Mouse (Mus musculus): ENCODE measurements around the gene Haus6. TPM values are rescaled to one million over a fixed set of nuclear protein-coding genes. Genes with fewer than 3 reads are reported as not detected.
"Not testable (repeated sequence)": the region's sequence is repeated elsewhere in the genome, so short reads cannot be mapped to it uniquely, and the experiment has no call there.

The Haus6 gene
- polyA plus RNA-seq, 1 experiment = 55.6 TPM

GRCm38 (mm10) chr4:86634312-86634711 lies 22.5 kb upstream of the Haus6 start:
- not testable (repeated sequence) for H3K27ac ChIP-seq (ENCODE audit: insufficient read depth, low read length); H3K4me3 ChIP-seq (ENCODE audit: low read depth, low read length); H3K36me3 ChIP-seq (ENCODE audit: control insufficient read depth, insufficient read depth, low read length, poor library complexity, severe bottlenecking); H3K27me3 ChIP-seq (ENCODE audit: control insufficient read depth, insufficient read depth, low read length, poor library complexity, severe bottlenecking); H3K4me1 ChIP-seq (ENCODE audit: control insufficient read depth, insufficient read depth, low read length); H3K9ac ChIP-seq (ENCODE audit: low read depth, poor library complexity, severe bottlenecking); H3K9me3 ChIP-seq (replicated peaks; ENCODE audit: control insufficient read depth, insufficient read depth, low read length, poor library complexity, severe bottlenecking)
- 0 out of 2 replicates have a peak, but pooled peaks have one; percentile 42 for TF ChIP-seq EP300 (IDR thresholded peaks at IDR 0.05; ENCODE audit: insufficient read depth, low read depth, low read length)

GRCm38 (mm10) chr4:86632556-86632955 lies 20.7 kb upstream of the Haus6 start:
- not testable (repeated sequence) for H3K4me3 ChIP-seq (ENCODE audit: low read depth, low read length); H3K36me3 ChIP-seq (ENCODE audit: control insufficient read depth, insufficient read depth, low read length, poor library complexity, severe bottlenecking); H3K9ac ChIP-seq (ENCODE audit: low read depth, poor library complexity, severe bottlenecking); H3K27ac ChIP-seq (ENCODE audit: insufficient read depth, low read length); H3K27me3 ChIP-seq (ENCODE audit: control insufficient read depth, insufficient read depth, low read length, poor library complexity, severe bottlenecking); H3K9me3 ChIP-seq (replicated peaks; ENCODE audit: control insufficient read depth, insufficient read depth, low read length, poor library complexity, severe bottlenecking); H3K4me1 ChIP-seq (ENCODE audit: control insufficient read depth, insufficient read depth, low read length)

GRCm38 (mm10) chr4:86631831-86632230 lies 20.0 kb upstream of the Haus6 start:
- Histone ChIP-seq H3K9ac (ENCODE audit: low read depth, poor library complexity, severe bottlenecking) (no peak overlapping the region), H3K27me3 (ENCODE audit: control insufficient read depth, insufficient read depth, low read length, poor library complexity, severe bottlenecking) (no peaks in the 10 kb centered on the region), H3K36me3 (ENCODE audit: control insufficient read depth, insufficient read depth, low read length, poor library complexity, severe bottlenecking) (no peaks in the 10 kb centered on the region), H3K4me3 (ENCODE audit: low read depth, low read length) (no peak overlapping the region), H3K9me3 (replicated peaks; ENCODE audit: control insufficient read depth, insufficient read depth, low read length, poor library complexity, severe bottlenecking) (no peaks in the 10 kb centered on the region), H3K4me1 (ENCODE audit: control insufficient read depth, insufficient read depth, low read length) (peaks cover 3% of the 10 kb centered on the region), H3K27ac (ENCODE audit: insufficient read depth, low read length) (no peak overlapping the region)
- TF ChIP-seq EP300 (IDR thresholded peaks at IDR 0.05; ENCODE audit: insufficient read depth, low read depth, low read length) (no peak), POLR2A (IDR thresholded peaks at IDR 0.05; ENCODE audit: insufficient read depth, low read length) (no peak), CTCF (IDR thresholded peaks at IDR 0.05; ENCODE audit: low read depth, low read length) (no peak)

DNA sequence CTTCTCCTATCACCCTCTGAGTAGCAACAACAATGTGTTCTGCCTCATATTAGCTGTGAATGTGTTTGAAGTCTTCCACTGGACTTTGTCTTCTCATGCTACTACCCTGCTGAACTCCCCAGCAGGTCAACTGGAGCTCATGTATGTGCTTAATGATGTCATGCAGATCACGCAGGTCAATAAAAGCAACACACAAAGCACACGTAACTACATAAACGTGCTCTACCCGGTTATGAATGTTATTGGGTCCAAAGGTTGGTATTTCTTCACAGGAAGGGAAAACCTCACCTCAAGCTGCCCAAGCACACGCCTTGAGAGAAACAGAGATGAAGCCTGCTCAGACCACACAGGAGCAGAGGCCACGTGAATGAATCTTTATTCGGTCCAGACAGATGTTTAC lies 14.6 kb upstream of the Haus6 start:
- H3K27ac ChIP-seq (ENCODE audit: insufficient read depth, low read length); H3K9ac ChIP-seq (ENCODE audit: low read depth, poor library complexity, severe bottlenecking); H3K4me1 ChIP-seq (ENCODE audit: control insufficient read depth, insufficient read depth, low read length); H3K9me3 ChIP-seq (replicated peaks; ENCODE audit: control insufficient read depth, insufficient read depth, low read length, poor library complexity, severe bottlenecking); H3K4me3 ChIP-seq (ENCODE audit: low read depth, low read length); H3K36me3 ChIP-seq (ENCODE audit: control insufficient read depth, insufficient read depth, low read length, poor library complexity, severe bottlenecking); H3K27me3 ChIP-seq (ENCODE audit: control insufficient read depth, insufficient read depth, low read length, poor library complexity, severe bottlenecking): not testable (repeated sequence)

GRCm38 (mm10) chr4:86625463-86625862 lies 13.6 kb upstream of the Haus6 start:
- H3K9ac ChIP-seq (ENCODE audit: low read depth, poor library complexity, severe bottlenecking) = no peak overlapping the region
- no peaks in the 10 kb centered on the region for H3K4me1 ChIP-seq (ENCODE audit: control insufficient read depth, insufficient read depth, low read length)
- no peak overlapping the region for H3K27ac ChIP-seq (ENCODE audit: insufficient read depth, low read length)
- TF ChIP-seq POLR2A (IDR thresholded peaks at IDR 0.05; ENCODE audit: insufficient read depth, low read length) (no peak), CTCF (IDR thresholded peaks at IDR 0.05; ENCODE audit: low read depth, low read length) (no peak), EP300 (IDR thresholded peaks at IDR 0.05; ENCODE audit: insufficient read depth, low read depth, low read length) (no peak)
- no peaks in the 10 kb centered on the region for H3K36me3 ChIP-seq (ENCODE audit: control insufficient read depth, insufficient read depth, low read length, poor library complexity, severe bottlenecking)
- no peak overlapping the region for H3K4me3 ChIP-seq (ENCODE audit: low read depth, low read length)
- no peaks in the 10 kb centered on the region for H3K27me3 ChIP-seq (ENCODE audit: control insufficient read depth, insufficient read depth, low read length, poor library complexity, severe bottlenecking)
- H3K9me3 ChIP-seq (replicated peaks; ENCODE audit: control insufficient read depth, insufficient read depth, low read length, poor library complexity, severe bottlenecking) = no peaks in the 10 kb centered on the region

DNA sequence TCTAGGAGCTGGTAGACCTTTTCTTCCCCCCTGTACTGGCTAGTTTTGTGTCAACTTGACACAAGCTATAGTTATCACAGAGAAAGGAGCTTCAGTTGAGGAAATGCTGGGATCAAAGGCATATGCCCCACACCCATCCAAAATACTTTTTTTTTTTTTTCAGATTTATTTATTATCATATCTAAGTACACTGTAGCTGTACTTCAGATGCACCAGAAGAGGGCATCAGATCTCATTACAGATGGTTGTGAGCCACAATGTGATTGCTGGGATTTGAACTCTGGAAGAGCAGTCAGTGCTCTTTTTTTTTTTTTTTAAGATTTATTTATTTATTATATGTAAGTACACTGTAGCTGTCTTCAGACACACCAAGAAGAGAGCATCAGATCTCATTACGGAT lies 10.7 kb upstream of the Haus6 start:
- not testable (repeated sequence) for H3K36me3 ChIP-seq (ENCODE audit: control insufficient read depth, insufficient read depth, low read length, poor library complexity, severe bottlenecking); H3K27ac ChIP-seq (ENCODE audit: insufficient read depth, low read length); H3K4me1 ChIP-seq (ENCODE audit: control insufficient read depth, insufficient read depth, low read length); H3K4me3 ChIP-seq (ENCODE audit: low read depth, low read length); H3K9ac ChIP-seq (ENCODE audit: low read depth, poor library complexity, severe bottlenecking); H3K27me3 ChIP-seq (ENCODE audit: control insufficient read depth, insufficient read depth, low read length, poor library complexity, severe bottlenecking); H3K9me3 ChIP-seq (replicated peaks; ENCODE audit: control insufficient read depth, insufficient read depth, low read length, poor library complexity, severe bottlenecking)

GRCm38 (mm10) chr4:86622116-86622515 lies 10.3 kb upstream of the Haus6 start:
- H3K9ac ChIP-seq (ENCODE audit: low read depth, poor library complexity, severe bottlenecking) = no peak overlapping the region
- H3K4me1 ChIP-seq (ENCODE audit: control insufficient read depth, insufficient read depth, low read length) = no peaks in the 10 kb centered on the region
- no peaks in the 10 kb centered on the region for H3K27me3 ChIP-seq (ENCODE audit: control insufficient read depth, insufficient read depth, low read length, poor library complexity, severe bottlenecking)
- TF ChIP-seq CTCF (IDR thresholded peaks at IDR 0.05; ENCODE audit: low read depth, low read length) (no peak), POLR2A (IDR thresholded peaks at IDR 0.05; ENCODE audit: insufficient read depth, low read length) (no peak), EP300 (IDR thresholded peaks at IDR 0.05; ENCODE audit: insufficient read depth, low read depth, low read length) (no peak)
- H3K36me3 ChIP-seq (ENCODE audit: control insufficient read depth, insufficient read depth, low read length, poor library complexity, severe bottlenecking) = no peaks in the 10 kb centered on the region
- H3K27ac ChIP-seq (ENCODE audit: insufficient read depth, low read length) = no peak overlapping the region
- no peaks in the 10 kb centered on the region for H3K9me3 ChIP-seq (replicated peaks; ENCODE audit: control insufficient read depth, insufficient read depth, low read length, poor library complexity, severe bottlenecking)
- no peak overlapping the region for H3K4me3 ChIP-seq (ENCODE audit: low read depth, low read length)

Measured in ES-Bruce4 (cell line).